Comparison of ENCODE assay signal across 28 mouse cellular contexts in the genomic region with DNA sequence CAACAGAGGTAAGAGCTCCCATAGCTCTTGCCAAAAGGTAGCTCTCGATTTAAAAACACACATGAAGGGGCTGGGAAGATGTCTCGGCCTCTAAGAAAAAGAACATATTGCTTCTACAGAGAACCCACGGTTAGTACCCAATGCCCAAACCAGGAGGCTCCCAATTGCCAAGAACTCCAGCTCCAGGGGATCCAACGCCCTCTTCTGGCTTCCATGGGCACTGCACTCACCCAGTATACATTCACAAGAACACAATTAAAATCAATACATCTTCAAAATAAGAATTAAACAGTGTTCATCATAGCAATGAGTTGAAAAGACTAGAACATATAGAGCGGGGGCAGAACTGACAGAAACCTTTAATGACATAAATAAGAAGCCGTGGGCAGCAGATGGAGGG. TPM values are rescaled to one million over a fixed set of nuclear protein-coding genes. Genes with fewer than 3 reads are reported as not detected.
DNase-seq lines count a peak whose midpoint lies in the region; ATAC-seq and TF ChIP-seq lines count a peak whose summit lies in the region.
"Had no signal": no experiment of that assay in that cellular context is flagged by ENCODE, and none has a peak within 500 bp of the region (broad histone marks: within the 10 kb centered on the region; RNA-seq: fewer than 3 reads in every experiment).

No protein-coding gene starts in this region.

- no peaks in the 10 kb centered on the region for H3K9me3 ChIP-seq in heart, embryonic 11.5 days (replicated peaks; ENCODE audit: control insufficient read depth, low read length)
- no peaks in the 10 kb centered on the region for H3K9me3 ChIP-seq in midbrain, postnatal 0 days (ENCODE audit: low read length)
- no peaks in the 10 kb centered on the region for H3K9me3 ChIP-seq in midbrain, embryonic 16.5 days (replicated peaks; ENCODE audit: control insufficient read depth, low read length, poor library complexity, severe bottlenecking)
- H3K9me3 ChIP-seq in stomach, postnatal 0 days (ENCODE audit: control insufficient read depth, low read length) = no peaks in the 10 kb centered on the region
- H3K9me3 ChIP-seq: embryonic facial prominence, embryonic 10.5 days; hindbrain, embryonic 12.5 days; limb, embryonic 12.5 days; neural tube, embryonic 12.5 days had no signal

- H3K4me3 ChIP-seq in heart, embryonic 11.5 days (ENCODE audit: low read depth, low read length) = no peak overlapping the region
- H3K4me3 ChIP-seq in layer of hippocampus, adult 2 months = no peak overlapping the region
- H3K4me3 ChIP-seq in midbrain, postnatal 0 days (ENCODE audit: low read depth, low read length) = no peak overlapping the region
- no peak overlapping the region for H3K4me3 ChIP-seq in midbrain, embryonic 16.5 days (ENCODE audit: low read depth, low read length)
- no peak overlapping the region for H3K4me3 ChIP-seq in stomach, postnatal 0 days (ENCODE audit: low read depth, low read length)
- H3K4me3 ChIP-seq: embryonic facial prominence, embryonic 10.5 days; hindbrain, embryonic 12.5 days; limb, embryonic 12.5 days; neural tube, embryonic 12.5 days had no signal

- 0 out of 2 replicates have a peak, but pooled peaks cover 2% of the 10 kb centered on the region for H3K4me1 ChIP-seq in heart, embryonic 11.5 days (ENCODE audit: control insufficient read depth, insufficient read depth, low read length)
- H3K4me1 ChIP-seq in midbrain, postnatal 0 days (ENCODE audit: insufficient read depth, low read length) = peaks cover 11% of the 10 kb centered on the region; the same call in 1 of the 2 replicates
- H3K4me1 ChIP-seq in midbrain, embryonic 16.5 days (ENCODE audit: control insufficient read depth, insufficient read depth, low read length) = peaks cover 15% of the 10 kb centered on the region
- H3K4me1 ChIP-seq in stomach, postnatal 0 days (replicated peaks; ENCODE audit: control insufficient read depth, insufficient read depth) = no peaks in the 10 kb centered on the region
- H3K4me1 ChIP-seq: limb, embryonic 12.5 days; neural tube, embryonic 12.5 days had no signal

- ATAC-seq in heart, embryonic 11.5 days (replicated peaks; ENCODE audit: insufficient number of reproducible peaks, low FRiP score, low TSS enrichment) = no peak
- no peak for ATAC-seq in midbrain, postnatal 0 days (ENCODE audit: low FRiP score)
- no peak for ATAC-seq in midbrain, embryonic 16.5 days
- no peak for ATAC-seq in stomach, postnatal 0 days (ENCODE audit: low FRiP score, low TSS enrichment)
- ATAC-seq: CD4-positive, CD25-positive, alpha-beta regulatory T cell, adult 4 months; forebrain, embryonic 16.5 days; inflammation-experienced regulatory T-cells, adult 6 months had no signal

- TF ChIP-seq CTCF in layer of hippocampus, adult 2 months (conservative IDR thresholded peaks at IDR 0.05) = peak; percentile 46
- TF ChIP-seq CTCF in midbrain, postnatal 0 days (IDR thresholded peaks at IDR 0.05) = peak; percentile 34
- peak; percentile 46 for TF ChIP-seq CTCF in stomach, postnatal 0 days (IDR thresholded peaks at IDR 0.05; ENCODE audit: low read depth)

- no peaks in the 10 kb centered on the region for H3K36me3 ChIP-seq in heart, embryonic 11.5 days (ENCODE audit: control insufficient read depth, insufficient read depth, low read length)
- H3K36me3 ChIP-seq in midbrain, postnatal 0 days (ENCODE audit: insufficient read depth, low read length) = no peaks in the 10 kb centered on the region
- H3K36me3 ChIP-seq in midbrain, embryonic 16.5 days (ENCODE audit: control insufficient read depth, insufficient read depth, low read length) = no peaks in the 10 kb centered on the region
- no peaks in the 10 kb centered on the region for H3K36me3 ChIP-seq in stomach, postnatal 0 days (ENCODE audit: control insufficient read depth, insufficient read depth, low read length)
- H3K36me3 ChIP-seq: embryonic facial prominence, embryonic 10.5 days; hindbrain, embryonic 12.5 days; limb, embryonic 12.5 days; neural tube, embryonic 12.5 days had no signal

- no peak overlapping the region for H3K9ac ChIP-seq in heart, embryonic 11.5 days (ENCODE audit: low read depth, low read length)
- H3K9ac ChIP-seq in midbrain, postnatal 0 days (replicated peaks; ENCODE audit: low read length, poor library complexity, severe bottlenecking) = no peak overlapping the region
- no peak overlapping the region for H3K9ac ChIP-seq in midbrain, embryonic 16.5 days (ENCODE audit: low read depth, low read length)
- H3K9ac ChIP-seq in stomach, postnatal 0 days (ENCODE audit: low read length) = no peak overlapping the region
- H3K9ac ChIP-seq: hindbrain, embryonic 12.5 days; limb, embryonic 12.5 days; liver, embryonic 14.5 days; neural tube, embryonic 12.5 days had no signal

- H3K27ac ChIP-seq in heart, embryonic 11.5 days (ENCODE audit: low read depth, low read length) = no peak overlapping the region
- no peak overlapping the region for H3K27ac ChIP-seq in layer of hippocampus, adult 2 months
- no peak overlapping the region for H3K27ac ChIP-seq in midbrain, postnatal 0 days (ENCODE audit: low read depth, low read length)
- H3K27ac ChIP-seq in midbrain, embryonic 16.5 days (ENCODE audit: low read length) = no peak overlapping the region
- no peak overlapping the region for H3K27ac ChIP-seq in stomach, postnatal 0 days (replicated peaks)
- H3K27ac ChIP-seq: embryonic facial prominence, embryonic 10.5 days; hindbrain, embryonic 12.5 days; limb, embryonic 12.5 days; liver, embryonic 14.5 days; neural tube, embryonic 12.5 days had no signal

- DNase-seq in heart, adult 11 months = peak; percentile 80
- no peak for DNase-seq in layer of hippocampus, adult 2 months (ENCODE audit: low spot score in 2 of 2)
- no peak for DNase-seq in layer of hippocampus, postnatal 36 days
- no peak for DNase-seq in midbrain, postnatal 0 days (ENCODE audit: low spot score)
- no peak for DNase-seq in stomach, postnatal 0 days (ENCODE audit: low spot score)
- DNase-seq in adipocyte (ENCODE audit: low spot score) = no peak
- DNase-seq: adrenal gland, postnatal 36 days; cerebellum, adult 9-11 months; gastrocnemius, postnatal 25 days; heart, postnatal 14 days; kidney, adult 18-20 months; lung, postnatal 14 days; right cerebral cortex, postnatal 14 days; thymus, postnatal 25 days had no signal

- no peak overlapping the region for H3K4me2 ChIP-seq in heart, embryonic 11.5 days
- H3K4me2 ChIP-seq in midbrain, postnatal 0 days (ENCODE audit: low read depth, low read length, poor library complexity, severe bottlenecking) = no peak overlapping the region
- H3K4me2 ChIP-seq in midbrain, embryonic 16.5 days (ENCODE audit: low read length) = no peak overlapping the region
- no peak overlapping the region for H3K4me2 ChIP-seq in stomach, postnatal 0 days (replicated peaks; ENCODE audit: low read depth)
- H3K4me2 ChIP-seq: hindbrain, embryonic 12.5 days; limb, embryonic 12.5 days; midbrain, embryonic 11.5 days; neural tube, embryonic 12.5 days had no signal

- 71% methylated on average over 6 of the region's 6 CpGs for WGBS in heart, embryonic 11.5 days (ENCODE audit: insufficient replicate concordance)
- WGBS in midbrain, postnatal 0 days = 81% methylated on average over 6 of the region's 6 CpGs
- WGBS in midbrain, embryonic 16.5 days = 82% methylated on average over 6 of the region's 6 CpGs
- 76% methylated on average over 6 of the region's 6 CpGs for WGBS in stomach, postnatal 0 days

- TF ChIP-seq EP300 in stomach, postnatal 0 days (optimal IDR thresholded peaks at IDR 0.05) = no peak

- H3K27me3 ChIP-seq in heart, embryonic 11.5 days (ENCODE audit: control insufficient read depth, insufficient read depth, low read length) = no peaks in the 10 kb centered on the region
- no peaks in the 10 kb centered on the region for H3K27me3 ChIP-seq in midbrain, postnatal 0 days (ENCODE audit: insufficient read depth, low read length)
- no peaks in the 10 kb centered on the region for H3K27me3 ChIP-seq in midbrain, embryonic 16.5 days (ENCODE audit: control insufficient read depth, insufficient read depth, low read depth, low read length)
- no peaks in the 10 kb centered on the region for H3K27me3 ChIP-seq in stomach, postnatal 0 days (ENCODE audit: control insufficient read depth, insufficient read depth, low read length)
- H3K27me3 ChIP-seq: hindbrain, embryonic 12.5 days; limb, embryonic 12.5 days; neural tube, embryonic 12.5 days had no signal

RNA-seq across cellular contexts. Expression of a gene that starts 17.2 kb away (rescaled TPM):
- 28.7 and 32.4 TPM in 2 replicates for polyA plus RNA-seq in heart, embryonic 11.5 days (2014; fragmentation: Nextera tagmentation; extraction: Ambion mirVana)
- total RNA-seq in layer of hippocampus, adult 2 months (2021) = 10 to 100 TPM; 73.2 to 74.3 TPM
- total RNA-seq in layer of hippocampus, postnatal 36 days (2021) = 10 to 100 TPM; 66.4 to 77.0 TPM
- total RNA-seq in midbrain, postnatal 0 days (2014; rRNA removed) = 136 and 142 TPM in 2 replicates
- 82.2 and 96.7 TPM in 2 replicates for polyA plus RNA-seq in midbrain, postnatal 0 days (2015; fragmentation: Nextera tagmentation; extraction: Ambion mirVana)
- polyA plus RNA-seq in midbrain, embryonic 16.5 days (2015; fragmentation: Nextera tagmentation; extraction: Ambion mirVana) = 126 and 133 TPM in 2 replicates
- polyA plus RNA-seq in stomach, postnatal 0 days (2015; fragmentation: Nextera tagmentation; extraction: Ambion mirVana) = 11.0 and 12.5 TPM in 2 replicates
- total RNA-seq: megakaryocyte progenitor cell, adult 5-6 weeks; MEL; monocyte, adult 5-6 weeks had no signal
- polyA plus RNA-seq: CD4-positive, CD25-positive, alpha-beta regulatory T cell, adult 4 months; inflammation-experienced regulatory T-cells, adult 6 months had no signal
